Mouse (Mus musculus) adrenal gland, postnatal 14 days (tissue): ENCODE measurements at regions not wholly inside any gene's neighbourhood (a gene's known extent, or its start where the extent isn't known, plus 50 kb on each side); places are given as distances from the start of the nearest gene placed in this dataset.

Experiments
- DNase-seq: peaks from one replicate; pipeline ENCODE4 v3.0.0; 2021; ENCODE audit warnings: mixed read lengths

- no peak for DNase-seq
Measured at GRCm38 (mm10) chr14:47862556-47862955, 214.3 kb downstream of the Ktn1 start.

GRCm38 (mm10) chr14:47863067-47863466, 214.8 kb downstream of the Ktn1 start:
- peak; percentile 33 for DNase-seq

GRCm38 (mm10) chr14:47863701-47864100, 215.5 kb downstream of the Ktn1 start:
- no peak for DNase-seq

- no peak for DNase-seq
Measured at GRCm38 (mm10) chr14:47867017-47867416, 218.8 kb downstream of the Ktn1 start.

GRCm38 (mm10) chr14:47868258-47868780, 220.1 kb downstream of the Ktn1 start:
- no peak for DNase-seq

- no peak for DNase-seq
Measured at GRCm38 (mm10) chr14:47876585-47876984, 228.3 kb downstream of the Ktn1 start.

GRCm38 (mm10) chr14:47877167-47877566, 228.9 kb downstream of the Ktn1 start:
- no peak for DNase-seq

- no peak for DNase-seq
Measured at GRCm38 (mm10) chr14:47877771-47878443, 229.7 kb downstream of the Ktn1 start.

GRCm38 (mm10) chr14:47885326-47885725, 235.3 kb upstream of the Peli2 start:
- no peak for DNase-seq

- no peak for DNase-seq
Measured at GRCm38 (mm10) chr14:47890251-47891198, 230.1 kb upstream of the Peli2 start.

GRCm38 (mm10) chr14:47896581-47896980, 224.0 kb upstream of the Peli2 start:
- no peak for DNase-seq

- DNase-seq = peak; percentile 41
Measured at GRCm38 (mm10) chr14:47897907-47898530, 222.6 kb upstream of the Peli2 start.

GRCm38 (mm10) chr14:47898605-47899004, 222.0 kb upstream of the Peli2 start:
- DNase-seq = no peak

- no peak for DNase-seq
Measured at GRCm38 (mm10) chr14:47905334-47905733, 215.3 kb upstream of the Peli2 start.

- no peak for DNase-seq
Measured at GRCm38 (mm10) chr14:47909129-47909528, 211.5 kb upstream of the Peli2 start.

- DNase-seq = no peak
Measured at GRCm38 (mm10) chr14:47910741-47911295, 209.8 kb upstream of the Peli2 start.

GRCm38 (mm10) chr14:47911546-47912545, 208.8 kb upstream of the Peli2 start:
- no peak for DNase-seq

- no peak for DNase-seq
Measured at GRCm38 (mm10) chr14:47915621-47916020, 205.0 kb upstream of the Peli2 start.

GRCm38 (mm10) chr14:47920638-47921347, 199.8 kb upstream of the Peli2 start:
- DNase-seq = no peak

GRCm38 (mm10) chr14:47921811-47922277, 198.8 kb upstream of the Peli2 start:
- peak; percentile 28 for DNase-seq
